Mouse (Mus musculus) liver, embryonic 14.5 days (tissue): ENCODE results near the gene Rasa4.

Experiments used
- CTCF ChIP-seq: IDR thresholded peaks from 2 replicates; pipeline ENCODE4 v1.5.1; 2016; ENCODE audit warnings: antibody characterized with exemption, low read depth, control low read depth
- EP300 ChIP-seq: IDR thresholded peaks from 2 replicates; pipeline ENCODE4 v1.6.1; 2016; ENCODE audit warnings: antibody characterized with exemption, low read depth

DNA sequence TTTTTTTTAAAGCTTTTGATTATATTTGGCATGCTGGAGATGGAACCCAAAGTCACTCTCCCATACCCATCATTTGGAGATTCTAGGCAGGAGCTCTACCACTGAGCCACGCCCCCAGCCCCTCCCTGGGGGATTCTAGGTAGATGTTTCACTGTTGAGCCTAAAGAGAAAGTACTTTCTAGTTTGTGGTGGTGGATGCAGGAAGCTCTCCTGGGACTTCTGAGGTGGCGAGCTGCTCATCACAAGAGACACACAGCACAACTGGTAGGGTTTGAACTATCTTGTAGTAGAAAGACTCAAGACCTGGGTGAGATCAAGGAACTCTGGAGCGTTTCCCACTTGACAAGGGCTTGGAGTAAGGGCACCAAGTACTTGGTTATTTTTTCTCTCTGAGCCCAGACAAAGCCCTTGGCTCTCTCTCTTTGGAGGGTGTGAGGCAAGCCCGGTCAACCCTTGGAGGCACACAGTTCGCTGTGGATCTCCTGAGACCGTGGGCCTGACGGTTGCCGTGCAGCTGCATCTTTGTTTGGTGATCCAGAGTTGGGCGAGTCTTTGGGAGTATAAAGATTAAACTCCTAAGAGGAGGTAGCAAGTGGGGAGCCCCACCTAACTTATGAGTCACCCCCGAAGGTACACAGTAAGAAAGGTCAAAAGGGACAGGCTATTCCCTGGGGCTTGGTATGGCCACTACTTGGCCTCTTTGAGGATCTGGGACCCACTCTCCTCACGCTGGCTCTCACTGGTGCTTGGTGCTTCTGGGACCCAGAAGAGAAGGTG is 29.2 kb upstream of the Rasa4 start, which contains the start of gene Upk3bl:
- TF ChIP-seq EP300 = no peak
- no peak for TF ChIP-seq CTCF
